ENCODE assay signal across 14 mouse cellular contexts in the genomic region with DNA sequence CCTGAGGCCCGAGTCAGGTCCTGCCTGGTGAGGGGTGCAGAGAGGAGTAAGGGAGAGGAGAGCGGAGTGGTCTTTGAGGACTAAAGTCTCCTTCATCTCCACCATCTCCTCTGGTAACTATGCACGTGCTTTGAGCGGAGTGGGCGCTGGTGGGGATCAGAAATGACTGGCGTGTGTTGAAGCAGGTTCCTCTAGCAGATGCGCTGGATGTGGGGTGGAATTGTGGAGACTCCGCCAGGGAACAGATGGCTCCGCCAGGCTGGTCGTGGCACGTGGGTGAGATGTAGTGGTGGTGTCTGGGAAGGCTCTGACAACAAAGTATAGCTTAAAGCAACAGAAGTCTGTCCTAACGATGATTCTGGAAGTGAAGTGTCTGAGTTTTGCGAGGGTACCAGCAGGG.
DNase-seq lines count a peak whose midpoint lies in the region; ATAC-seq lines count a peak whose summit lies in the region.
"Had no signal": no experiment of that assay in that cellular context is flagged by ENCODE, and none has a peak within 500 bp of the region (broad histone marks: within the 10 kb centered on the region; RNA-seq: fewer than 3 reads in every experiment).

No protein-coding gene starts in this region.

- H3K9ac ChIP-seq in embryonic facial prominence, embryonic 13.5 days, result peak overlapping the region; percentile 6; the same call in 1 of the 2 replicates
- H3K9ac ChIP-seq: midbrain, embryonic 12.5 days had no signal

- peaks cover 6% of the 10 kb centered on the region; the same call in 1 of the 2 replicates for H3K36me3 ChIP-seq in embryonic facial prominence, embryonic 13.5 days
- peaks cover 7% of the 10 kb centered on the region for H3K36me3 ChIP-seq in embryonic facial prominence, embryonic 10.5 days (replicated peaks)
- H3K36me3 ChIP-seq: midbrain, embryonic 12.5 days had no signal

- no peak overlapping the region for H3K4me2 ChIP-seq in embryonic facial prominence, embryonic 13.5 days
- H3K4me2 ChIP-seq: midbrain, embryonic 12.5 days had no signal

- DNase-seq in embryonic facial prominence, embryonic 10.5 days (ENCODE audit: low spot score), result no peak
- DNase-seq in frontal cortex, postnatal 25 days (ENCODE audit: low spot score in 2 of 2), result peak; percentile 61 to 73
- DNase-seq in layer of hippocampus, postnatal 36 days, result peak; percentile 81 to 84
- peak; percentile 88 to 89 for DNase-seq in right cerebral cortex, adult 2 months (ENCODE audit: low spot score in 2 of 2)
- DNase-seq in heart, postnatal 4 days, result no peak
- no peak for DNase-seq in gastrocnemius, adult 8-10 months (ENCODE audit: low spot score in 2 of 2)
- no peak for DNase-seq in lung, postnatal 36 days
- DNase-seq: adrenal gland, adult 8-10 months; heart, postnatal 36 days; liver had no signal

- no peak for ATAC-seq in embryonic facial prominence, embryonic 13.5 days (ENCODE audit: insufficient number of reproducible peaks, insufficient read depth, low FRiP score, low TSS enrichment, low read depth)
- ATAC-seq: inflammation-experienced regulatory T-cells, adult 6 months had no signal

- no peak overlapping the region for H3K4me3 ChIP-seq in embryonic facial prominence, embryonic 13.5 days
- H3K4me3 ChIP-seq in embryonic facial prominence, embryonic 10.5 days, result no peak overlapping the region
- H3K4me3 ChIP-seq: erythroblast, embryonic 14.5 days; midbrain, embryonic 12.5 days had no signal

- H3K27ac ChIP-seq in embryonic facial prominence, embryonic 13.5 days, result no peak overlapping the region
- H3K27ac ChIP-seq in embryonic facial prominence, embryonic 10.5 days (replicated peaks), result no peak overlapping the region
- H3K27ac ChIP-seq: midbrain, embryonic 12.5 days had no signal

- WGBS in embryonic facial prominence, embryonic 13.5 days, result 85% methylated on average over 13 of the region's 13 CpGs
- WGBS in embryonic facial prominence, embryonic 10.5 days, result 91% methylated on average over 13 of the region's 13 CpGs

- no peaks in the 10 kb centered on the region for H3K9me3 ChIP-seq in embryonic facial prominence, embryonic 13.5 days
- H3K9me3 ChIP-seq in embryonic facial prominence, embryonic 10.5 days, result no peaks in the 10 kb centered on the region
- H3K9me3 ChIP-seq: midbrain, embryonic 12.5 days had no signal

- no peaks in the 10 kb centered on the region for H3K27me3 ChIP-seq in embryonic facial prominence, embryonic 13.5 days
- H3K27me3 ChIP-seq in embryonic facial prominence, embryonic 10.5 days (replicated peaks; ENCODE audit: low read depth, poor library complexity, severe bottlenecking), result no peaks in the 10 kb centered on the region
- H3K27me3 ChIP-seq: midbrain, embryonic 12.5 days had no signal

- peaks cover 40% of the 10 kb centered on the region for H3K4me1 ChIP-seq in embryonic facial prominence, embryonic 13.5 days
- peaks cover 31% of the 10 kb centered on the region for H3K4me1 ChIP-seq in embryonic facial prominence, embryonic 10.5 days

Comparison
In these comparisons a context has a peak if more than half of its experiments do, and no peak if none do; other contexts are left out.
1. DNase-seq: peak in frontal cortex, postnatal 25 days (2 of 2), layer of hippocampus, postnatal 36 days (2 of 2) and right cerebral cortex, adult 2 months (2 of 2); none in embryonic facial prominence, embryonic 10.5 days (single experiment), heart, postnatal 4 days (single experiment), gastrocnemius, adult 8-10 months (0 of 2) and lung, postnatal 36 days (single experiment).